Mouse (Mus musculus): ENCODE measurements at regions not wholly inside any gene's neighbourhood (a gene's known extent, or its start where the extent isn't known, plus 50 kb on each side); places are given as distances from the start of the nearest gene placed in this dataset.
"Not testable (repeated sequence)": the region's sequence is repeated elsewhere in the genome, so short reads cannot be mapped to it uniquely, and the experiment has no call there.

DNA sequence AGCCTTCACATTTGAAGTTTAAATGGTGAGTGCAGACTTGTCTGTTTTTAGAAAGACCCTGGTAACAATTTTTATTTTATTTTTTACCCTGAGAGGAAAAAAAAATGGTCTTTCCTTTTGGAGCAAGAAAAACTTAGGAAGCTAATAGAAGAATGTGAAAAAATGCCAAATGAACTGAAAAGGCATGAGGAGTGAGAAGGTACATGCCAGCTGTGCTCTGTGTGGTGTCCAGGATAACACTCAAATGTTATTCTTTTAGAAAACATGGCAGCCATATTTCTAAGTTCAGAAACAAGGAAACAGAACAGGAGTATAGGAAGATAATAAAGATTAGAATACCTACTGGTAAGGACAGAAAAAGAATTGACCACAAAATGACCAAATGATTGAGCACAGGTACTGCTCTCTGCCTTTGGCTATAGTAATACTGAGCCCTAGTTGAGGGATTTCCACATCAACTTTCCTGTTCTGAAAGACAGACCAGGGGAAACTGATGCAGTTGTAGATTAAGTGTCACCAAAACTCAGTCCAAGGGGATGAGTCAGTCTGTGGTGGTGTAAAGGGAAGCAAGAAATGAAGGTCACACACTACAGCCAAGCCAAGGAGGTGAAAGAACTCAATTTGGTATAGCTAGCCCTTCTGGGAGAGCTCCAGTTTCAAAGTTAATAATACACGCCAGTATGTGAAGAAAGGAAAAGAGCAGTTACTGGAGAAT lies 758.5 kb downstream of the Robo2 start:
- DNase-seq: no peak

DNA sequence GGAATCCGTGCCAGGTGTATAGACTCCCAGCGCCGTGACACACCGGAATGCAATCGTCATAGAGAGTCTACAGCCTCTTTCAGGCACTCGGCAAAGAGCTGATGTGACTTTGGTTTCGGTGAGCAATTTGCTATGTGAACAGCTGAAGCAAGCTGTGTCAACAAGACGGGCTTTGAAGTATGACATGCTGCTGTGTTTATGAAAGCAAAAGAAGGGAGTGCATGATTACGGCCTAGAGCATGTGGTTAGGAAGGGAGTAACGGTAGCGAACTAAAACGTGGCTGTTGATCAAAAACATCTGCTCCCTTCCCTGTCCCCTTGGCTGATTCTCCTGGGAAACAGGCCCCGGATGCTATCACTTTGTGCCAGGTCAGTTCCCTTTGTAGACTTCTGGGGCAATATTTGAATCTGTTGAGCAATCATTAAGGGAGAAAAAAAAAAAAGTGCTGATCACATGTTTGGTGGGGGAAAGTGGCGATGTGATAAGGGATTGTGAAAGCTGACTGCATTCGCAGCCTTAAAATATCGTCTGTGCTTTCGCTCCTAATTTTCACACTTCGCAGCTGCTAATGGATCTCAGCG lies 764.3 kb downstream of the Robo2 start:
- DNase-seq: peak; percentile 42

DNA sequence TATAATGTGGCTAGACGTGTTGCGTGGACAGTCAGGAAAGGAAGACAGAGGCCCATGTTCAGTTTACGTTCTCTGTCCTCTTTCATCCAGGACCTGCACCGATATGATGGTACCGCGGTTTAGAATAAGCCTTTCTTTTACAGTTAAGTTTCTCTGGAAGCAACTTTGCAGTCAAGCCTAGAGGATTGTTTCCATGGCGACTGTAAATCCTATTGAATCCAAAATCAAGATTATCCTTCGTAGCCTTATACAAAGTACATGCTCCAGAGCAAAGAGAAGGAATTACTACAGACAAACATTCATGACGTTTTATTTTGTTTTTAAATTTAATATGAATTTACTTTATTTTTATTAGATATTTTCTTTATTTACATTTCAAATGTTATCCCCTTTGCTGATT lies 798.6 kb downstream of the Robo2 start:
- no peak for DNase-seq

DNA sequence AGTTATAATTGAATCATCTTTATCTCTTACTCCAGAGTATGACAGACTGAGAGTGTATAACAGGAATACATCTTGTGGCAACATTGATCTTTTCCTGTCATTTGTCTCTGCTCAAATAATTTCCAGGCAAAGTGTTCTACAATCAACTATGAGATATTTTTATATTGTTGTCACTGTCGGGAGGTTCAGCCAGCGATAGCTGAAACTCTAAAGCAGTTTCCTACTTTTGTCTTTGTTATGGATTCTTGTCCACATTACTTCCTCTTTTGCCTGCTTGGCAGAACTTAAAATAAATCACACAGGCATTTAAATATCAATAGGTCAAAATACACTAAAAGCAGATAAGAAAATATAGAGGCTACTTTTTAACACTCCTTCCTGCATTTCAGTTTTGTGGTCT lies 820.2 kb downstream of the Robo2 start:
- no peak for DNase-seq

DNA sequence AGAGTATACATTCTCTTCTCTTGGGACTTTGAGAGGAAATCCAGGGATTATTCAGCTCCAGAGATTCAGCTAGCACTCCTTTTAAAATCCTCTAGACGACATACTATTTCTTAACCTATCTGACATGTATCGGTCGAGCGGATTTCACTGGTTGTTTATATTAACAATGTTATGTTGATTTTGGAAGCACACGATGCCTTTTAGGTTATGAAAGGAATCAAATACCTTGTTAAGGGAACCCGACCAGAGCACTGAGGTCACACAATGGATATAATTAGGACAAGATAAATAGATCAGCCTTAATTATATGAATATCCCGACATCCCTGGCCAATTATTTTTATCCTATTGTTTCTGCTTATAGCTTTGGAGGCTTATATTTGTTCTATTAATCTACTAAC lies 850.4 kb downstream of the Robo2 start:
- no peak for DNase-seq

DNA sequence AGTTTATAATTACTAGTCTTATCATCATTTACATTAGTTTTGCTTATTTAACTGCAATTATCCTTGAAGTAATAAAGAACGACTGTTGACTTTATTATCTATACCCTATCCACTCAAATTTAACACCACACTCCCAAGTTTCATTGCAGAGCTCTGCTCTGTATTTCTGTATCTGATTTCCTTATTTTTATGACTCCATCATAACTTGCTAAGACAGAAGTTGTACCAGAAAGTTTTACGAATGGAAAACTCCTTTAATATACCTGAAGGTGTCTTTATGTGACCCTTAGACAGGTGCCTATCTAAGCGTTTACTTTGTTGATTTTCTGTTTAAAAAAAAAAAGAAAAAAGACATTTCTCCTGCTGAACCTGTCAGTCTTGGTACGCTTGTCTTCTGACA lies 854.7 kb downstream of the Robo2 start:
- no peak for DNase-seq

DNA sequence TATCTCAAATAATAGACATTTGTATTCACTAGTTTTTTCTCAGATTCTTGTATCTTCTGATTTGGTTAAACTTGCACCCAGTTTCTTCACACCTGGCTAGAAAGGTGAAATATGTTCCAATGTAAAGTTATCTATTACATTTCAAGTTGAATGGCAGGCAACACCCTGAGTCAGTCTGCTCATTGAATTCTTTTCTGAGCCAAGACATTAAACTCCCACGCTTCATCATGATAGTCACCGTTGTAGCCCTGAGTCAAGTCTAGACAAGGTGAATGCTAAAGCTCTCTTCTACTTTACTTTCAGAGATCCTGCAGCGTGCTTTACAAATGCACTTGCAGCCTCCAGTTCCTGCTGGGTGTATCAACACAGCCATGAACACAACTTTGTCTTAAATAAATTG lies 868.0 kb downstream of the Robo2 start:
- no peak for DNase-seq

DNA sequence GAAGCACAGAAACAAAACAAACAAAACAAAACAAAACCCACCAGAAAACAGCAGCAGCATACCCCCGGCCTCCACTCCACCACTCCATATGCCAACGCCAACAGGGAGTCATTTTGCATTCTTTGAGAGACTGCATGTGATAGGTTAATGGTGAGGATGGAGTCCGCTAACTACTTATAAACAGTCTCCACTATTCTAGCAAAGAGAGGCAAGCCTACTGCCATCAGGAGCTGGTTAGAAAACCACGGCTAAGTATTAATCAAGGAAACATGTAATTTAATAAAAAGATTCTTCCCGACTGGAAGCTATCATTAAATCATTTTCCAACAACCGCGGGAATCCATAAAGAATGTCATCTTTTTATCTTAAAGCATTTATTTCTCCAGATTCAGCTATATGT lies 873.6 kb downstream of the Robo2 start:
- DNase-seq: no peak

DNA sequence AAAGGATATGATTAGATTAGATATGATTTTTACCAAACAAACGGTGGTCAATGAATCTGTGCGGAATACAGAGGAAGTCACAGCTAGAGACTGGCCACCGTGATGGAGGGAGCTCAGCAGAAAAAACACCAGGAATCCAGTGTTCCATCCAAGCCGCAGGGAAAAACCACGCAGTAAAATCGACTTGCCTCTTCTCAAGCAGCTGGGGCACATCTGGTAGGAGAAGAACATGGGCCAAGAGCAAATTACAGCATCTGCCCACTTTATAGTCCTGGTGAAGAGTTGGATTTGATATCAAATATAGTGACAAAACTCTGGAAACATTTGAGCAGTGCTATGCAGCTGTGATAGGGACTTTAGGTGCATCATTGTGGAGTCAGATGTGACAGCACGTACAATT lies 874.1 kb downstream of the Robo2 start:
- no peak for DNase-seq

DNA sequence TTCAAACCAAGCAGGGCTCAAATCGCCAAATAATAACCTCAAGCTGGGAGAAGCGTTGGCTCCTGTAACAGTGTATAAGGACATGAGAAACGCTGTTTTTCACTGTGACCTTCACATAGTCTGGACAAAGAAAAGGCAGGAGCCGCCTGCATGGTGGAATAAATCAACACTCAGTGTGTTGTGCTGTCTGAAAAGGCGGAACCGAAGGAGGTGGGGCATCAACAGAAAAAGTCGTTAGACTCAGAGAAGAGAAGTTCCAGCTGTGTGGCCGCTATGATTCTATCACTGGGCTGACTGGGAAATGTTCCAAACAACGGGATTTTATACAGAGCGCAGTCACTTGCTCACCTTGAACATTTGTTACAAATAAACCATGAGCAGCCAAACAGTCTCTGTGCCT lies 881.4 kb downstream of the Robo2 start:
- DNase-seq: peak; percentile 9

DNA sequence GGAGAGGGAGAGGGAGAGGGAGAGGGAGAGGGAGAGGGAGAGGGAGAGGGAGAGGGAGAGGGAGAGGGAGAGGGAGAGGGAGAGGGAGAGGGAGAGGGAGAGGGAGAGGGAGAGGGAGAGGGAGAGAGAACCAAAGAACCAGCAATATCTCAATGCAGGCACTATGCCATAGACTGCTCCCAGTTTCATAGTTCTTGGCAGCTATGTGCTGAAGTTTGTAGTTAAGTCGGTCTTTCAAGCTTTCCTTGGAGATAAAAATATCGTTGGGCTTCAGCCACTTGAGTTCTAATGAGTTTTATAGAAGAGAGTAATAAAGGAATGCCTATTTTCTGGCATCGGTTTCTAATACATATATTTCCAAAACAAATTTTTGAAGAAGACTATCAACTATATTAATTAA lies 888.7 kb downstream of the Robo2 start:
- not testable (repeated sequence) for DNase-seq

DNA sequence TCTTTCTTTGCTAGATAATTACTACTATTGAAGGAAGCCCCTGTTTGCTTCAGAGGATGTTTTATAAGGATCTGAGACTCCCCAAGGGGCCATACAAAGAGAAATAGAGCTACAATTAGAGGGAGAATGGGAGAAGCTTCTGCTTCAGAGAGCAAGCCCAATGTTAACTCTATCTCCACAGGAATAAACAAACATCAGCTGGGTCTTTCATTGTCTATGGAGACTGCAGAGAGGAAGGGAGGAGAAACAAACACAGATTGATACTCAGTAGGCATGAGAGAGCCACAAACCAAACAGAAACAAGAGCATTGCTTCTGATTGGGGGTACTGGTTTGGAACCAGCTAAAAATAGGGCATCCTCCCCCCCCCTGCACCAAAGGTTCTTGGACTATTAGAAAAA lies 906.9 kb downstream of the Robo2 start:
- no peak for DNase-seq

DNA sequence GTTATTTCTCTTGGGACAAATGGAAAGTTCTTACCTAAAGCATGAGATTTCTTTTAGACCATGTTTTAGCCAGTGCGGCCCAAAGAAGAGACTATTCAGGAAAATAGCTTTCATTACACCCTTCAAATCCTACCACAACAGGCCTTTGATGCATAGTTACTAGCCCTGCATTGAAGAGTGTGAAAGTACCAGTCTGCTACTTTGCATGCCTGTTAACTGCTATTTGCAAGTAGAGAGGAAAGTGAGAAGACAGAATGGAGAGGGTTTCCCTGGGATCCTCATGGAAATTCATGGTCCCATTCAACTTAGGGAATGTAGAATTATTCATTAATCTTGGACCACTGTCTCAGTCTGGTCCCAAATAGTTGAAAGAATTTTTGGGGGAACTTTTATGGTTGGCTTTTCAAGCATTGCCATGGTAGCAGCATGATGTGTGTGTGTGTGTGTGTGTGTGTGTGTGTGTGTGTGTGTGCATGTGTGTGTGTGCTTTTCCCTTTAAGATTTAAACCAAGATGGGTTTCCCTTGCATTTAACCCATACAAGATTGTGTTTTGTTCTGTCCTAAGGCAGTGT lies 912.9 kb downstream of the Robo2 start:
- no peak for DNase-seq

DNA sequence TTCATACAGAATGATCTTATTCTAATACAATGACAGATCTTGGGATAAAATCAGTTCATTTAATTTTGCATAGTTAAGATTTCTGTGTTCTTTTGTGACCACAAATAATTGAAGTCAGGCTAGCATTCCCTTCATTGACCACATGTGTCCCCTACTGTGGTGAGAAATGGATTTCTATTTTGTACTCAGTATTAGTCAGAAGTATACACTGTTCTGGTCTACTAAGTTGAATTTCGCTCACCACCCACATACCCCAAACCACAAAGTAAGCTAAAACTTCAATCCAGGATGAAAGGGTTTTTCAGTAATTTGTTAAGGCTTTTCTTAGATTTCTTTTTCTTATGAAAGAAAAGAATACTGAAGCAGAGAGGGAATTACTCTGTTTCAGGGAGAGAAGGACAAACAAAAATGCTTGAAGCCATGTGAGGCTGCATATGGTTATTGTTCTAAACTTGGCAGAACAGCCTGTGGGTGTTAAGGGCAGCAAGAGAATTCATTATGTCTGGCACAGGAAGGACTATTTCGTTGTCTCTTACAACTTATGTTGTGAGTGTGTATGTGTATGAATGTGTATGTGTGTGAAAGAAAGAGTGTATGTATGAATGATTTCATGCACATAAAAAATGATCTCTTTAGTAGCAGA lies 928.3 kb downstream of the Robo2 start:
- no peak for DNase-seq

DNA sequence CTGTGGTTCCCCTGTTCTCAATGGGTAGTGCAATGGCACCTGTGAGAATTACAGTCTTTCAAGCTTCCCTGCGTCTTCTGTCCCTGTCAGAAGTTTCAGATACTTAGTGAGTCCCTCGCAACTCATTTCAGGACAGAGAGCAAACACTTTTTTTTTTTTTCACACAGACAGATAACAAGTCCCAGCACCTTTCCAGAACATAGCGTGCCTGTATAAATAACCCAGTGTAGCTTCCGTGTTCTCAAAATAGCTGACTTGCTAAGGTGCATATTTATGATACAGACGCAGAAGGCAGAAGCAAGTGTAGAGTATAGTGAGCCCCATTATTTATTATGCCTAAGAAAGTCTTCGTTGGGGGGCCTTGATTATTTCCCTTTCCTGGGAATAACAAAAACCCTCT lies 929.4 kb downstream of the Robo2 start:
- DNase-seq: no peak

DNA sequence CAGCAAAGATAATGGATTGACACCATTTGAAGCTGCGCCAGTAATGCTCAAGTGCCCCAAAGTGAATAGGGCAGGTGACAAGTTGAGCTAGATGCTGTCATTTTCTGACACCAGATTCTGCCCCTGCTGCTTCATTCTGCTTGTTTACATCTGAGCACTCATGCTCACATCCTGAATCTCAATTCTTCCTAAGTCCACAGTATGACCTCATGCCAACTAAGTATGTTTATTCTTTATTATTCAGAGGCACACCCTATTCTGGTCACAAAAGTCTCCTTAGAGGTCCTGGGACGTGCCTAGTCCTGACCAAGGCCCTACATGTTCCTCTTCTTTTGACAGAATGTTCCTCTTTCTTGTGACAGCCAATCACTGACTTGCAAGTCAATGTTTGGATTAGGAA lies 938.1 kb downstream of the Robo2 start:
- DNase-seq: no peak

DNA sequence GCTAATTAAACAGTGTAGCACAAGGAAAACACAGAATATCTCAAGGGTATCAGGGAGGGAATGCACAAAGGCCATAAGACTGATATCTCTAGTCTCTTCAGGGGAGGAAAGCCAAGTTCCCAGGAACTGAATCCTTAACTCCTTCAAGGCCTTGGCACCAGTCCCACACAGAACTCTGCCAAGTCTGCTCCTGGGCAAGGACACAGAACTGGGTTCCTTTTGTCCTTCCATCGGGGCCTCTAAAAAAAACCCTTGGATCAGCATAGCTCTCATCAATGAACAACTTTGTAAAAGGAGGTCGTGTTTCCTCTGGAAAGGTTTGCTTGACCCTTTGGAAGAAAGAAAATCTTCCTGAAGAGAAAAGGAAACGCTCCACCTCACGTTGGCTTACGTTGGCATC lies 940.1 kb downstream of the Robo2 start:
- DNase-seq: peak; percentile 79

DNA sequence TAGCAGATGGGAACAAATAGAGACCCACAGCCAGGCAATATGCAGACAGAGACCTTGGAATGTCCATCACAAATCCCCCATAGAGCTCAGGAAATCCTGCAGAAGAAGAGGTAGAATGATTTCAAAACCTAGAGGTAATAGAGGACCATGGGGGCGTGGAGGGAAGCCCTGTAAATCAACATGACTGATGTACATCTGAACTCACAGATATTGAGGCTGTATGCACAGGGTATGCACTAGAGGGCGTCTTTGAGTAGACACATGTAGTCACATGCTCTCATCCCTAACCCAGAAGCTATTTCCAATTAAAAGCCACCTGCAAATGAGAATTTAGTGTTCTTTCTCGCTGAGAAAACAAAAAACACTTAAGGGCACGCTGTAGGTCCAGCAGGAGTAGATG lies 941.1 kb downstream of the Robo2 start:
- DNase-seq: no peak

DNA sequence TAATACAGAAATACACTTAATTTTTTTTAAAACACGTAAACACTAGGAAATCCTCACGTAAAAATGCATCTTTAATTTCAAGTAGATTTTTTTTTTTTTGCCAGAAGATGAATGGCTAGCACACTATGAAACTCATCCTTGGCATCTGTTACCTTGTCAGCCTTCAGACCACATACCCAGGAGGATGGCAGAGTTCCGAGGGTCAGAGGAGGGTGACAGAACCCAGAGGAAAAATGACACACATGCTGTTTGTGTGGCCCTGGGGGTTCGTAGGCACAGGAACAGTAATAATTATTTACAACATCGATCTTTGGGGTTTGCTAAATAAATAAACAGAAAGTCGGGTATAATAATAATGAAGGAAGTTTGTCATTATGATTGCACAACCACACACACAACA lies 945.3 kb downstream of the Robo2 start:
- no peak for DNase-seq

DNA sequence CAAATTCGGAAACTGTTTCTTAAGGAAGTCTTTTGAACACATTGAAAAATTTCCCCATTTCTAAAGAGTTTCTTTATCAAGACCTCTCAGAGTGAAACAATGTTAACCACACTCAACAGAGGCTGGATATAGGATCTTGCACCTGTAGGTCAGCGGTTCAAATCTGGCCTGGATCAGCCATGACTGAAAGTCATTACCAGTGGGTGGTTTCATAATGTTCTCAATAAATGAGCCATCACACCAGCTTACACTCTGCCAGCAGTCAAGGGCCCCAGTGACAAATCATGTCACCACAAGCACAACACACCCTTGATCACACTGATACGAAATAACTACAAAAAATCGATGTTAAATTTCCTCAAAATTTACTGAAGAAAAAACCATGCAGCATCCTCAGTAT lies 949.1 kb downstream of the Robo2 start:
- no peak for DNase-seq

DNA sequence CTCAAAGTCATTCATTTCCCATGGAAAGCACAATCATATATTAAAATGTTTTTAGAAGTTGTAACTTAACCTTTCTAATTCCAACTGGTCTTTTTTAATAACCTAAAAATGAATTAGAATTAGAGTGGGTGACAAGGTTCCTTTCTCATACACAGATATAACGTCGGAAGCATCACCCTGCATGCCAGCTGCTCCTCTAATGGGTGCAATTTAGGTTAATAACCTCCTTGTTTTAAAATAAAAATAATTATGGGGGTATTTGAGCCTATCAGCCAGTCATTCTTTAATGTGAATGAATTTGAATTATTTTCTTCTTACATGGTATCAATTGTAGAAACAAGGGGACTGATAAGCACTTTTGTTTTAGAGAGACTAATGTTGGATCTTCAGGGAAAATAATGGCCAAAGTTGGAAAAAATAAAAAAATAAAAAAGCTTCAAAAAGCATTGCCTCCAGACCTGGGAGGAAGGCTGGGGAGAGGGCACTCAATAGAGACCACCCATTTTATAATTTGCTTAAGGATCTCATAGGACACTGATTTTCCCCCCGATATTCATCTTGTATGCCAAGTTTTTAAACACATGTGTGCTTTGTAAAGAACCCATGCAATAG lies 960.9 kb downstream of the Robo2 start:
- DNase-seq: no peak

DNA sequence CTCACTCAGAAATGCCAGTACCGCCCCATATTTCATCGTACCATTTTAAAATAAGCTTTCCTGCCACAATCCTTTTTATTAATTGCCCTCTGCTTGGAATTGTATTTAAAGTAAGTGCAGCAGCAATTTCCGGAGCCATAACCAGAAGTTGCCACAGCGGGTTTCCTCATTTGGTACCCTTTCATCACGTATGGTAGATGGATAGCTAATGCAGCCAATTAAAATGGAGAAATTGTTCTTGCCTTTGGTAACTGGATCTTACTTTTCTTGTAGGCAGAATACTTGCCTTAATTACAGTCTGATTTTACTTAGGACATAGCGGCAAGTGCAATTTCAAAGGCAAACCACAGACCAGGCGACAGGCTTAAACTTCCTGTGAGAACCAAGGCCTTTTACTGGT lies 961.8 kb downstream of the Robo2 start:
- no peak for DNase-seq

DNA sequence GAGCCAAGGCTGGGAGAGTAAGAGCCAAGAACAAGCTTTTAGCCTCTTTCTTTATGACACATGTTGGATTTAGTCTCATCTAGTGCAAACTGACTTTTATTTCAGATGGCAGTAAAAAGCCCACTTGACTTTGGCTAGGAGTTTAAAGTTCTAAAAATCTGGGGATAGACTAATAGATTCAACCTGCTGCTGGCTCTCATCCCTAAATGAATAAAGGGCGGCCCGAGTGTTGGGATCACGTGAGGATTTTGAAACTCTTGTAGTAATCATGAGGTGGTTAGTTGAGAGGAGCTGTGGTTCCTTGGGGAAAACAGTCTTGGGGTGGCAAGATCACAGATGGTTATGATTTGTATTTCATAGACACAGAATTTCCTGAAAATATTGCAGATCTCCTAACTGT lies 975.9 kb downstream of the Robo2 start:
- DNase-seq: no peak
